In the genomic region with DNA sequence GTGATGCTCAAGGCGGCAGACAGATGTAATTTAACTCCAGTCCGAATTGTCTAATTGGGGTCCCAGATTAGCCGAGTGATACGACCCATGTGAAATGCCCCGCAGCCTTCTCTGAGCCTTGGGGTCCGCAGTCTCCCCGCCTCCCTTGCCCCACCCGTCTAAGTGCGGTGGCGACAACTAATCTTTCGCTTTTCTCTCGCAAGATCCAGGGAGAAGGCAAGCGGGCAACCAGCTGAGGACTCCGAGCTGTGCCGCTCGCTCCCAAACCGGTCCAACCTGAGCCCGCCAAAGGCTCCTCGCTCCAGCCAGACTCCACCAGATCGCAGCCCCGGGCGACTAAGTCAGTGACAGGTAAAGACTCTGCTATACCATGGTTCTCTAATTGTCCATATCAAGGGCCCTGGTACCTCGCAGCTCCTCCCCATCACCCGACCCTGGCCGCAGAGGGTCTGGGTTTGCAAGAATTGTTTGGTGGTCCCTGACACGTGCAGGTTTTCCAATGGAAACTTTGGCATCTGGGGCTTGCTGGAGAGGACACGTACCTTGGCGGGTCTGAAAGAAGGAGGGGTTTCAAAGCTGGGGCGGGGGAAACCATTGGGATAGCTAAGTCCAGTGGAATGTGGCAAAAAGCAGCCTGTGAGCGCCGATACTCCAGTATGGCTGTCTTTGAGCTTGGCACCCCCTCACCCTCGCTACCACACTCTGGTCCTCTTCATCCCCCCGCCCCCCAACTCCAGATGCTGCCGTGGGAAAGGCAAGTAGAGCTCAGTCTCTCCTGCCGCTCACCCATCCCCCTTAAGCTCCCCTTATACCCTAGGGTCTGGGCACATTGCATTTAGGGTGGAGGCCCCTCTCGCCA, we compare ENCODE assay signal across 9 mouse cellular contexts. TPM values are rescaled to one million over a fixed set of nuclear protein-coding genes. Genes with fewer than 3 reads are reported as not detected.
DNase-seq lines count a peak whose midpoint lies in the region; ATAC-seq and TF ChIP-seq lines count a peak whose summit lies in the region.
"Had no signal": no experiment of that assay in that cellular context is flagged by ENCODE, and none has a peak within 500 bp of the region (broad histone marks: within the 10 kb centered on the region; RNA-seq: fewer than 3 reads in every experiment).

No protein-coding gene starts in this region.

- no peak for TF ChIP-seq CTCF in hindbrain, postnatal 0 days (IDR thresholded peaks at IDR 0.05; ENCODE audit: low read depth)

- no peak overlapping the region for H3K9ac ChIP-seq in kidney, embryonic 16.5 days (replicated peaks; ENCODE audit: low read length)
- H3K9ac ChIP-seq in forebrain, embryonic 11.5 days (ENCODE audit: low read length), result peak overlapping the region; percentile 50
- peak overlapping the region; percentile 51 for H3K9ac ChIP-seq in hindbrain, postnatal 0 days (replicated peaks; ENCODE audit: low read length)
- H3K9ac ChIP-seq in midbrain, embryonic 11.5 days (ENCODE audit: low read length), result peak overlapping the region; percentile 50

- no peak for DNase-seq in kidney, adult 9 months
- DNase-seq in brain, adult 2 months (ENCODE audit: low read depth, low spot score), result peak; percentile 35
- DNase-seq in forebrain, embryonic 11.5 days (ENCODE audit: low spot score), result peak; percentile 60
- peak; percentile 27 for DNase-seq in hindbrain, postnatal 0 days (ENCODE audit: low spot score)
- DNase-seq in midbrain, embryonic 11.5 days (ENCODE audit: low spot score, missing footprints), result peak; percentile 95
- DNase-seq in spleen, adult 12 weeks (ENCODE audit: low spot score), result no peak

- WGBS in kidney, embryonic 16.5 days, result 1% methylated on average over 32 of the region's 36 CpGs
- under 1% methylated on average over 36 of the region's 36 CpGs for WGBS in forebrain, embryonic 11.5 days
- WGBS in hindbrain, postnatal 0 days, result under 1% methylated on average over 35 of the region's 36 CpGs
- WGBS in midbrain, embryonic 11.5 days, result under 1% methylated on average over 35 of the region's 36 CpGs

- H3K9me3 ChIP-seq in kidney, embryonic 16.5 days (ENCODE audit: low read length), result no peaks in the 10 kb centered on the region
- H3K9me3 ChIP-seq in forebrain, embryonic 11.5 days (ENCODE audit: control insufficient read depth, low read length), result no peaks in the 10 kb centered on the region
- H3K9me3 ChIP-seq in hindbrain, postnatal 0 days (ENCODE audit: low read length), result no peaks in the 10 kb centered on the region
- H3K9me3 ChIP-seq in midbrain, embryonic 11.5 days (ENCODE audit: control insufficient read depth, low read length), result no peaks in the 10 kb centered on the region

- ATAC-seq in kidney, embryonic 16.5 days (ENCODE audit: low FRiP score, low TSS enrichment), result no peak
- ATAC-seq in forebrain, embryonic 11.5 days (replicated peaks; ENCODE audit: low FRiP score), result peak; percentile 67
- peak; percentile 51 for ATAC-seq in hindbrain, postnatal 0 days
- peak; percentile 73 for ATAC-seq in midbrain, embryonic 11.5 days (ENCODE audit: low FRiP score)
- ATAC-seq in megakaryocyte progenitor cell, adult 5-6 weeks (replicated peaks; ENCODE audit: poor library complexity), result no peak

- peaks cover 16% of the 10 kb centered on the region for H3K4me1 ChIP-seq in kidney, embryonic 16.5 days (ENCODE audit: insufficient read depth, low read length)
- no peaks in the 10 kb centered on the region; the same call in 1 of the 2 replicates for H3K4me1 ChIP-seq in forebrain, embryonic 11.5 days (replicated peaks; ENCODE audit: control insufficient read depth, insufficient read depth, low read length)
- peaks cover 5% of the 10 kb centered on the region; the same call in 1 of the 2 replicates for H3K4me1 ChIP-seq in hindbrain, postnatal 0 days (ENCODE audit: insufficient read depth, low read length)
- H3K4me1 ChIP-seq in midbrain, embryonic 11.5 days (ENCODE audit: control insufficient read depth, insufficient read depth, low read length), result peaks cover 8% of the 10 kb centered on the region

- no peaks in the 10 kb centered on the region for H3K36me3 ChIP-seq in kidney, embryonic 16.5 days (ENCODE audit: insufficient read depth, low read length)
- H3K36me3 ChIP-seq in forebrain, embryonic 11.5 days (ENCODE audit: control insufficient read depth, insufficient read depth, low read length), result no peaks in the 10 kb centered on the region
- H3K36me3 ChIP-seq in hindbrain, postnatal 0 days (ENCODE audit: insufficient read depth, low read length), result no peaks in the 10 kb centered on the region
- no peaks in the 10 kb centered on the region for H3K36me3 ChIP-seq in midbrain, embryonic 11.5 days (ENCODE audit: control insufficient read depth, insufficient read depth, low read length)

- peaks cover 56% of the 10 kb centered on the region for H3K27me3 ChIP-seq in kidney, embryonic 16.5 days (ENCODE audit: insufficient read depth, low read length)
- peaks cover 15% of the 10 kb centered on the region for H3K27me3 ChIP-seq in forebrain, embryonic 11.5 days (ENCODE audit: control insufficient read depth, insufficient read depth, low read length)
- H3K27me3 ChIP-seq in hindbrain, postnatal 0 days (ENCODE audit: insufficient read depth, low read length), result peaks cover 7% of the 10 kb centered on the region; the same call in 1 of the 2 replicates
- H3K27me3 ChIP-seq in midbrain, embryonic 11.5 days (ENCODE audit: control insufficient read depth, insufficient read depth, low read length), result peaks cover 26% of the 10 kb centered on the region

- peak overlapping the region; percentile 56 for H3K4me3 ChIP-seq in kidney, embryonic 16.5 days (ENCODE audit: low read length)
- peak overlapping the region; percentile 42 for H3K4me3 ChIP-seq in forebrain, embryonic 11.5 days (ENCODE audit: low read depth, low read length)
- peak overlapping the region; percentile 48 for H3K4me3 ChIP-seq in hindbrain, postnatal 0 days (ENCODE audit: low read length)
- peak overlapping the region; percentile 47 for H3K4me3 ChIP-seq in midbrain, embryonic 11.5 days (ENCODE audit: low read depth, low read length)

- peak overlapping the region; percentile 88 for H3K4me2 ChIP-seq in kidney, embryonic 16.5 days (replicated peaks; ENCODE audit: low read depth, low read length)
- H3K4me2 ChIP-seq in forebrain, embryonic 11.5 days (ENCODE audit: low read depth, low read length, severe bottlenecking), result peak overlapping the region; percentile 97
- H3K4me2 ChIP-seq in hindbrain, postnatal 0 days (ENCODE audit: low read depth, low read length), result peak overlapping the region; percentile 86
- peak overlapping the region; percentile 93 for H3K4me2 ChIP-seq in midbrain, embryonic 11.5 days

- no peak overlapping the region for H3K27ac ChIP-seq in kidney, embryonic 16.5 days (ENCODE audit: low read length)
- no peak overlapping the region for H3K27ac ChIP-seq in forebrain, embryonic 11.5 days (ENCODE audit: low read depth, low read length)
- peak overlapping the region; percentile 41; the same call in 1 of the 2 replicates for H3K27ac ChIP-seq in hindbrain, postnatal 0 days
- H3K27ac ChIP-seq in midbrain, embryonic 11.5 days (ENCODE audit: low read depth, low read length), result no peak overlapping the region
- H3K27ac ChIP-seq: macrophage had no signal

RNA-seq across cellular contexts. Expression of a gene that starts 0.7 kb away (rescaled TPM):
- polyA plus RNA-seq in kidney, embryonic 16.5 days (2015; fragmentation: Nextera tagmentation; extraction: Ambion mirVana), result 0.21 and 0.29 TPM in 2 replicates
- 0.36 and 0.63 TPM in 2 replicates for polyA plus RNA-seq in forebrain, embryonic 11.5 days (2014; fragmentation: Nextera tagmentation; extraction: Ambion mirVana)
- total RNA-seq in hindbrain, postnatal 0 days (2014; rRNA removed), result 15.9 and 16.6 TPM in 2 replicates
- polyA plus RNA-seq in hindbrain, postnatal 0 days (2015; fragmentation: Nextera tagmentation; extraction: Ambion mirVana), result 8.3 and 8.9 TPM in 2 replicates
- 0.20 and 0.73 TPM in 2 replicates for polyA plus RNA-seq in midbrain, embryonic 11.5 days (2014; fragmentation: Nextera tagmentation; extraction: Ambion mirVana)
- not detected in 2 replicates for total RNA-seq in megakaryocyte progenitor cell, adult 5-6 weeks (2015)
- not detected in 2 replicates for total RNA-seq in megakaryocyte progenitor cell, adult 5-6 weeks (2017)
- polyA plus RNA-seq: macrophage had no signal

Comparison
In these comparisons a context has a peak if more than half of its experiments do, and no peak if none do; other contexts are left out.
1. ATAC-seq: peak in forebrain, embryonic 11.5 days (single experiment), hindbrain, postnatal 0 days (single experiment) and midbrain, embryonic 11.5 days (single experiment); none in kidney, embryonic 16.5 days (single experiment) and megakaryocyte progenitor cell, adult 5-6 weeks (single experiment).
2. DNase-seq: peak in brain, adult 2 months (single experiment), forebrain, embryonic 11.5 days (single experiment), hindbrain, postnatal 0 days (single experiment) and midbrain, embryonic 11.5 days (single experiment); none in kidney, adult 9 months (single experiment) and spleen, adult 12 weeks (single experiment).
3. Peak in every context shown above with its lines, with median percentiles within 50 percentile points of each other: H3K4me2 ChIP-seq and H3K4me3 ChIP-seq.